Mouse (Mus musculus) hindbrain, embryonic 14.5 days (tissue): ENCODE data around the gene Tmem132c. TPM values are rescaled to one million over a fixed set of nuclear protein-coding genes. Genes with fewer than 3 reads are reported as not detected.

Source experiments
- ATAC-seq: fragments of 200-750 bp; cut with Nextera tagmentation; 2 replicates; pipeline ENCODE4 v1.8.0; 2017; ENCODE audit warnings: moderate number of reproducible peaks, mild to moderate bottlenecking, moderate TSS enrichment, moderate library complexity; ENCODE audit not compliant: low FRiP score
- DNase-seq: peaks from one replicate; pipeline ENCODE4 v3.0.0-alpha.2; 2015; ENCODE audit warnings: low spot score
- H3K27ac ChIP-seq: fragments of 300-500 bp; sonication (generic); 2 replicates; pipeline ENCODE4 v1.5.1; 2014; ENCODE audit warnings: mild to moderate bottlenecking, moderate library complexity
- H3K27me3 ChIP-seq: fragments of 300-500 bp; sonication (generic); 2 replicates; pipeline ENCODE4 v1.6.1; 2014; ENCODE audit warnings: mild to moderate bottlenecking, low read length, mixed read lengths; ENCODE audit not compliant: control insufficient read depth, insufficient read depth
- H3K36me3 ChIP-seq: fragments of 300-500 bp; sonication (generic); replicated peaks from 2 replicates; pipeline ENCODE4 v1.6.1; 2014; ENCODE audit not compliant: control insufficient read depth, insufficient read depth
- H3K4me1 ChIP-seq: fragments of 300-500 bp; sonication (generic); replicated peaks from 2 replicates; pipeline ENCODE4 v1.6.1; 2014; ENCODE audit warnings: antibody characterized with exemption, low read length, mixed read lengths; ENCODE audit not compliant: control insufficient read depth, insufficient read depth
- H3K4me2 ChIP-seq: fragments of 300-500 bp; sonication (generic); replicated peaks from 2 replicates; pipeline ENCODE4 v1.6.1; 2014; ENCODE audit warnings: mild to moderate bottlenecking, moderate library complexity
- H3K4me3 ChIP-seq: fragments of 300-500 bp; sonication (generic); replicated peaks from 2 replicates; pipeline ENCODE4 v1.5.1; 2014; ENCODE audit warnings: mild to moderate bottlenecking, low read length
- H3K9ac ChIP-seq: fragments of 300-500 bp; sonication (generic); 2 replicates; pipeline ENCODE4 v1.6.1; 2014
- H3K9me3 ChIP-seq: fragments of 300-500 bp; sonication (generic); 2 replicates; pipeline ENCODE4 v1.6.1; 2016; ENCODE audit warnings: low read length; ENCODE audit not compliant: control insufficient read depth
- WGBS: fragments of 180-500 bp; shearing (Covaris S2); extraction: QIAGEN DNeasy Blood & Tissue Kit; methylation state at CpG from one replicate; pipeline ENCODE4 v1.1.7; 2014; 5-methylcytosine and 5-hydroxymethylcytosine counted together
- polyA plus RNA-seq: library from polyadenylated mRNA; unstranded; fragments of >200 nt; fragmentation: Nextera tagmentation; extraction: Ambion mirVana; gene quantifications from 2 replicates; pipeline ENCODE4 v1.2.1, GENCODE M21; 2014

Gene Tmem132c
- polyA plus RNA-seq, 1 experiment from 2014 or later = 15.6 TPM

GRCm38 (mm10) chr5:127499151-127499827 lies 257.7 kb downstream of the Tmem132c start:
- peak; percentile 24; the same call in 1 of the 2 replicates for ATAC-seq
- Histone ChIP-seq H3K27ac (no peak overlapping the region), H3K27me3 (no peaks in the 10 kb centered on the region), H3K4me3 (no peak overlapping the region), H3K9me3 (no peaks in the 10 kb centered on the region), H3K4me2 (no peak overlapping the region), H3K36me3 (no peaks in the 10 kb centered on the region), H3K9ac (no peak overlapping the region), H3K4me1 (peaks cover 17% of the 10 kb centered on the region)
- 36% methylated on average over 12 of the region's 12 CpGs for WGBS
- DNase-seq = peak; percentile 62

GRCm38 (mm10) chr5:127502838-127503237 lies 261.2 kb downstream of the Tmem132c start:
- WGBS = 48% methylated on average over 7 of the region's 7 CpGs
- H3K9me3 ChIP-seq = no peaks in the 10 kb centered on the region

GRCm38 (mm10) chr5:127505697-127506096 lies 264.1 kb downstream of the Tmem132c start:
- Histone ChIP-seq H3K4me3 (no peak overlapping the region), H3K27me3 (no peaks in the 10 kb centered on the region), H3K4me1 (no peaks in the 10 kb centered on the region), H3K4me2 (no peak overlapping the region), H3K9ac (no peak overlapping the region), H3K9me3 (no peaks in the 10 kb centered on the region), H3K27ac (no peak overlapping the region), H3K36me3 (no peaks in the 10 kb centered on the region)
- WGBS = 73% methylated on average over 6 of the region's 6 CpGs
- ATAC-seq = no peak
- DNase-seq = no peak

More at GRCm38 (mm10) chr5:127502838-127503237, 261.2 kb downstream of the Tmem132c start:
- H3K4me2 ChIP-seq = no peak overlapping the region
- no peak overlapping the region for H3K4me3 ChIP-seq
- H3K27me3 ChIP-seq = no peaks in the 10 kb centered on the region
- ATAC-seq (no peak), DNase-seq (no peak)
- peaks cover 13% of the 10 kb centered on the region for H3K4me1 ChIP-seq
- H3K36me3 ChIP-seq = no peaks in the 10 kb centered on the region
- H3K27ac ChIP-seq = no peak overlapping the region
- H3K9ac ChIP-seq = no peak overlapping the region

- no peak overlapping the region for H3K4me3 ChIP-seq
- ATAC-seq = no peak
- no peak overlapping the region for H3K27ac ChIP-seq
- no peak overlapping the region for H3K9ac ChIP-seq
- H3K4me2 ChIP-seq = no peak overlapping the region
- DNase-seq = peak; percentile 40
- no peaks in the 10 kb centered on the region for H3K27me3 ChIP-seq
- WGBS = 91% methylated on average over 6 of the region's 6 CpGs
- H3K36me3 ChIP-seq = no peaks in the 10 kb centered on the region
- no peaks in the 10 kb centered on the region for H3K9me3 ChIP-seq
- no peaks in the 10 kb centered on the region for H3K4me1 ChIP-seq
Observed at GRCm38 (mm10) chr5:127511653-127512052, 270.0 kb downstream of the Tmem132c start.

- Histone ChIP-seq H3K27ac (no peak overlapping the region), H3K4me1 (no peaks in the 10 kb centered on the region), H3K4me3 (no peak overlapping the region), H3K36me3 (no peaks in the 10 kb centered on the region), H3K4me2 (no peak overlapping the region), H3K9me3 (no peaks in the 10 kb centered on the region), H3K27me3 (no peaks in the 10 kb centered on the region), H3K9ac (no peak overlapping the region)
- DNase-seq (no peak), ATAC-seq (no peak)
- 88% methylated on average over 9 of the region's 9 CpGs for WGBS
Observed at GRCm38 (mm10) chr5:127515960-127516359, 274.4 kb downstream of the Tmem132c start.

GRCm38 (mm10) chr5:127522744-127523476 lies 281.3 kb downstream of the Tmem132c start:
- no peak for ATAC-seq

GRCm38 (mm10) chr5:127527344-127527974 lies 285.9 kb downstream of the Tmem132c start:
- H3K4me2 ChIP-seq = no peak overlapping the region
- ATAC-seq (no peak), DNase-seq (no peak)
- no peaks in the 10 kb centered on the region for H3K4me1 ChIP-seq
- no peaks in the 10 kb centered on the region for H3K36me3 ChIP-seq
- H3K9ac ChIP-seq = no peak overlapping the region
- H3K27ac ChIP-seq = no peak overlapping the region
- 88% methylated on average over 10 of the region's 10 CpGs for WGBS
- H3K27me3 ChIP-seq = no peaks in the 10 kb centered on the region
- H3K9me3 ChIP-seq = no peaks in the 10 kb centered on the region
- no peak overlapping the region for H3K4me3 ChIP-seq

More at GRCm38 (mm10) chr5:127522744-127523476, 281.3 kb downstream of the Tmem132c start:
- Histone ChIP-seq H3K9me3 (no peaks in the 10 kb centered on the region), H3K27ac (no peak overlapping the region), H3K9ac (no peak overlapping the region), H3K27me3 (no peaks in the 10 kb centered on the region), H3K4me2 (no peak overlapping the region), H3K36me3 (no peaks in the 10 kb centered on the region), H3K4me3 (no peak overlapping the region), H3K4me1 (no peaks in the 10 kb centered on the region)
- peak; percentile 46 for DNase-seq
- WGBS = 56% methylated on average over 9 of the region's 9 CpGs

GRCm38 (mm10) chr5:127537508-127537907 lies 295.9 kb downstream of the Tmem132c start:
- H3K27me3 ChIP-seq = no peaks in the 10 kb centered on the region
- ATAC-seq = no peak
- H3K36me3 ChIP-seq = no peaks in the 10 kb centered on the region
- H3K4me3 ChIP-seq = no peak overlapping the region
- no peak for DNase-seq
- no peaks in the 10 kb centered on the region for H3K9me3 ChIP-seq
- H3K27ac ChIP-seq = no peak overlapping the region
- no peak overlapping the region for H3K4me2 ChIP-seq
- no peaks in the 10 kb centered on the region for H3K4me1 ChIP-seq
- WGBS = 88% methylated on average over 2 of the region's 2 CpGs
- H3K9ac ChIP-seq = no peak overlapping the region

GRCm38 (mm10) chr5:127546585-127546991 lies 305.0 kb downstream of the Tmem132c start:
- Histone ChIP-seq H3K4me2 (no peak overlapping the region), H3K4me1 (no peaks in the 10 kb centered on the region), H3K9me3 (no peaks in the 10 kb centered on the region), H3K27me3 (no peaks in the 10 kb centered on the region), H3K36me3 (no peaks in the 10 kb centered on the region), H3K4me3 (no peak overlapping the region), H3K9ac (no peak overlapping the region), H3K27ac (no peak overlapping the region)
- 85% methylated on average over 5 of the region's 5 CpGs for WGBS
- ATAC-seq (no peak), DNase-seq (peak; percentile 34)
